Mouse (Mus musculus): Measurements from ENCODE around the gene Fhod1. TPM values are rescaled to one million over a fixed set of nuclear protein-coding genes. Genes with fewer than 3 reads are reported as not detected.

The Fhod1 gene
- polyA plus RNA-seq (2015; fragmentation: Nextera tagmentation; extraction: Ambion mirVana), result 0.53 and 0.70 TPM in 2 replicates

DNA sequence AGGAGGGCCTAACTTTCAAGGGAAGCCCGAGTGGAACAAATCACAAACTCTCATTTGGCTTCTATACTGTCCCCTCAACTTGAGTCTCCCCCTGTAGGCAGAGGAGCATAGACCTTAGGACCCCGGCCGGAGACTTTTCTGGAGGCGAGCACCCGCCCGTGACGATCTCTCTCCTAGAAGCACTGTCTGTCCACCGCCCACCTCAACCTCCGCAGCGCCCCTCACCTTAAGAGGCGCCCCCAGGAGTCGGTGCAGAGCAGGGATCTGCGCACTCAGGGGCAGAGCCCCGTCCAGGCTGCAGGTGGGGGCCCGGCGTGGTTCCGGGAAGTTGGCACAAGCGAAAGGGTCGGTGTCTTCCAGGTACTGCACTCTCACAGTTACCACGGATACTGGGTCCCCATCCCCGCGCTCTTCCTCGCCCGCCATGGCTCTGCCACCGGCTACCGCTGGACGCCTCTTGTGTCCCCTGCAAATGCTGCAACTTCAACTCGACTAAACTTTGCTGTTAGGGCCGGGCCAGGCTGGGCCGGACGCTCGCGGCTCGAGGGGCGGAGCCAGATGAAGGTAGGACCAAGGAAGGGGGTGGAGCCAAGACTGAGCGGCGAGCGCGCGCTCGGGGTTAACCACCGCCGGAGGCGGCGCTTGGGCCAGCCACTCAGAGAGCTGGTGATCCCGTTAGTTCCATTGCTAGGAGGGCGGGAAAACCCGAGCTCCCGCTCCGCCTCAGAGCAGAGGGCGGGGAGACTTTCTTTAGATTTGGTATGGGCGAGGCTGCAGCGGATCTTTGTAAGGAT, at the start of gene Fhod1:
Gene Fhod1, minus strand, starts transcription at position 526 of the 794 bp plus-strand sequence.
- WGBS (ENCODE audit: insufficient replicate concordance), result under 1% methylated on average over 53 of the region's 53 CpGs
- Histone ChIP-seq H3K36me3 (replicated peaks) (no peaks in the 10 kb centered on the region), H3K9me3 (replicated peaks) (no peaks in the 10 kb centered on the region), H3K27ac (replicated peaks) (peak within 1 kb of the TSS; percentile 58), H3K4me1 (replicated peaks) (peaks cover 56% of the 10 kb centered on the region), H3K4me2 (peak within 1 kb of the TSS; percentile 97), H3K4me3 (replicated peaks) (peak within 1 kb of the TSS; percentile 67), H3K9ac (peak within 1 kb of the TSS; percentile 69), H3K27me3 (peaks cover 81% of the 10 kb centered on the region)
- ATAC-seq (ENCODE audit: insufficient read depth), result peak; percentile 86

DNA sequence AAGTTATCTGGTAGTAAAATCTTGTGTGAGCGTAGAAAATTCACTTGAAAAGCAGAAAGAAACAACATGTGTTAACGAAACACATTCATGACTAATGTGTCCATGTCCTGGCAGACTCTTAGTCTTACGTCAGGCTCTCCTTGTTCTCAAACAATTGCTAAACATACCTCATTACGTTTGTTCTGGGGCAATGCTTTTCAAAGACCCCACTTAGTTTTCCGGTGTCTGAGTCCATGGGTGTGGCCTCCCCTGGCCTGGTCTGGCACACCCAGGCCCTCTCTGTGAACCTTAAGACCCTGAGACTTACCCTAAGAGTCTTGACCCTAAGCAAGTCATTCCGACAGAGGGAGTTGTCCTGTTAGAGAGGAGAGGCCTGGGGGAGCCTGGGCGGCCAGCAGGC, 46.2 kb upstream of the Fhod1 start:
- no peaks in the 10 kb centered on the region for H3K36me3 ChIP-seq (replicated peaks)
- WGBS (ENCODE audit: insufficient replicate concordance), result 66% methylated on average over 7 of the region's 7 CpGs
- no peak overlapping the region for H3K27ac ChIP-seq (replicated peaks)
- H3K27me3 ChIP-seq, result peaks cover 6% of the 10 kb centered on the region; the same call in 1 of the 2 replicates
- H3K4me3 ChIP-seq (replicated peaks), result no peak overlapping the region
- no peaks in the 10 kb centered on the region for H3K4me1 ChIP-seq (replicated peaks)
- H3K9ac ChIP-seq, result no peak overlapping the region
- H3K4me2 ChIP-seq, result no peak overlapping the region
- H3K9me3 ChIP-seq (replicated peaks), result no peaks in the 10 kb centered on the region
- ATAC-seq (ENCODE audit: insufficient read depth), result no peak

DNA sequence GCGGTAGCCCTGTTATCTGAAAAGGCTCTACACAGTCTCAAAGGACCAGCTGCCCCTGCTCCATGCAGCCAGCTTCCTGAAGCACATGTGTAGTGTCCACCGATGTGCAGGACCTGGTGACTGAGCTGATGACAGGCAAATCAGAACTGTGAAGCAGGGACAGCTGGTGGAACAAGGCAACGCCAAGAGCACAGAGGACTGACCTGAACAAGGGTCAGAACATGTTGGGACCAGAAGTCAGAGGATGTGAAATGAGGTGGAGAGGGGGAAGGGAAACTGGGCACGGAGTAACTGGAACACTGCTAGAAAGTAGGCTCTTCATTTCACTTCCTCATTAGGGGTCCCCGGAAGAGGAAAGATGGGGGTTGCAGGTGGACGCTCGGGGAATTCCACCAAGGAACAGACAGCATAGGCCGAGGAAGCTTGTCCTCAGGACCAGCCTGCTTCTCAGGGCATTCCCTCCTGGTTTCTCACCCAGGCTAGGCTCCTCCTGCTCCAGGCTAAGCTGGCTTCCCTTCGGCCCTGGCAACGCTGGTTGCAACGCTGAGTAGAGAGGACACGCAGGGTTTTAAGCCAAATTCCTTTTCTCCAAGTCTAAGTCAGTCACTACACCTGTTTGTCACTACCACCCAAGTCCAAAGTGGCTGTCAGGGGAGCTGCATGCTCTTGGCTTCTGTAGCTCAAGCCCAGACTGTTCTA, 45.5 kb upstream of the Fhod1 start:
- H3K4me3 ChIP-seq (replicated peaks), result no peak overlapping the region
- H3K27me3 ChIP-seq, result peaks cover 6% of the 10 kb centered on the region; the same call in 1 of the 2 replicates
- no peak overlapping the region for H3K9ac ChIP-seq
- ATAC-seq (ENCODE audit: insufficient read depth), result no peak
- H3K36me3 ChIP-seq (replicated peaks), result no peaks in the 10 kb centered on the region
- H3K4me2 ChIP-seq, result no peak overlapping the region
- H3K4me1 ChIP-seq (replicated peaks), result no peaks in the 10 kb centered on the region
- WGBS (ENCODE audit: insufficient replicate concordance), result 64% methylated on average over 12 of the region's 12 CpGs
- no peaks in the 10 kb centered on the region for H3K9me3 ChIP-seq (replicated peaks)
- H3K27ac ChIP-seq (replicated peaks), result no peak overlapping the region

DNA sequence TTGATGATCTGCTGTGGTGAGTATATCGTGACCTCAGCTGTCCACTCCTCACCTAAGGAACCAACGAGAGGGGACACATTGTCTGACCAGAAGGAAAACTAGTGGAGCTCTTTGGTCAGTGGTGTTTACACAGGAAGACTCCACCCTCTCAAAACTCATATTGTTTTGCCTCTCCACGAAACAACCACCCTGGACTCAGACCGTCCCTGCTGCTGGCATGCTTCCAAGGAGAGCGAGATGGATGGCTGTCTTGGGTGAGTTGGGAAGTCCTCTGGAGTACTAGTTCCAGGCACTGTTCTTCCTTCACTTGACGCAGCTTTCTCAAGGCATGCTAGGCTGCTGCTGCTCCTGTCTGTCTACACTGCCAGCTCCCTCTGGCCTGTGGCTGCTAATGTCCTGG, 41.3 kb upstream of the Fhod1 start:
- H3K27me3 ChIP-seq, result no peaks in the 10 kb centered on the region; the same call in 1 of the 2 replicates
- H3K36me3 ChIP-seq (replicated peaks), result no peaks in the 10 kb centered on the region
- no peaks in the 10 kb centered on the region for H3K4me1 ChIP-seq (replicated peaks)
- H3K27ac ChIP-seq (replicated peaks), result no peak overlapping the region
- H3K4me3 ChIP-seq (replicated peaks), result no peak overlapping the region
- no peak overlapping the region for H3K4me2 ChIP-seq
- WGBS (ENCODE audit: insufficient replicate concordance), result 49% methylated on average over 6 of the region's 6 CpGs
- no peak overlapping the region for H3K9ac ChIP-seq
- no peak for ATAC-seq (ENCODE audit: insufficient read depth)
- H3K9me3 ChIP-seq (replicated peaks), result no peaks in the 10 kb centered on the region

DNA sequence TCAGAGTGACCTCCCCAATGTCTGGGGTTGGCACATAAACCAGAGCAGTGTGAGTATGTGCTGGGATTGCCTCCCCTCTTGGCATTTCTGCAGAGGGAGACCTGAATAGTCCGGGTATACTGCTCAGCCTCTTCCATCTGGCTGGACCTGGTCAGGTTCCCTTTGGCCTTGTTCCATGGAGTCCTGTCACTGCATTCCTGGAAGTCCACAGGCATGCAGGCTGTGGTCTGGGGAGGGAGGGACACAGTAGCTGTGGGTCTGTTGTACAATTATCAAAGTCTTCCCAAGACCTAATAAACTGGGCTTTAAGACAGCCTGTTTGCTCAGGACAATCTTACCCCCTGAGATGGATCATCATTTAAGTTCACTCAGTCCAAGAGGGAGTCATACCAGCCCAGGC, 39.4 kb upstream of the Fhod1 start:
- ATAC-seq (ENCODE audit: insufficient read depth), result no peak
- H3K27ac ChIP-seq (replicated peaks), result no peak overlapping the region
- WGBS (ENCODE audit: insufficient replicate concordance), result 30% methylated on average over 1 of the region's 1 CpGs
- no peak overlapping the region for H3K4me3 ChIP-seq (replicated peaks)
- H3K4me2 ChIP-seq, result no peak overlapping the region
- H3K9ac ChIP-seq, result no peak overlapping the region
- H3K36me3 ChIP-seq (replicated peaks), result no peaks in the 10 kb centered on the region
- no peaks in the 10 kb centered on the region for H3K27me3 ChIP-seq
- no peaks in the 10 kb centered on the region for H3K9me3 ChIP-seq (replicated peaks)
- no peaks in the 10 kb centered on the region for H3K4me1 ChIP-seq (replicated peaks)

DNA sequence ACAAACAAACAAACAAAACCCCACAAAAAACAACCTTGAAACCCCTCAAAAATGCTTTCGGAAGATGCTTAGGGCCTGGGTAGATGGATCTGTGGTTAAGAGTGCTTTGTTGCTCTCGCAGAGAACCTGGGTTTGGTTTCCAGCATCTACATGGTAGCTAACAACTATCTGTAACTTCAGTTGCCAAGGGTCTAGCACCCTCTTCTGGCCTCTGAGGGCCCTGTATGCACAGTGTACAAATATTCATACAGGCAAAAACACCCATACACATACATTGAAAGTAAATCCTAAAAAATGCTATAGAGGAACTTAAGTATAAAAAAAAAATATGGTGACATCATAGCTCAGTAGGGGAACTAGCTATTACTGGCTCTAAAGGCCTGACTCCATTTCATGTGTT, 36.3 kb upstream of the Fhod1 start:
- no peaks in the 10 kb centered on the region for H3K4me1 ChIP-seq (replicated peaks)
- H3K9ac ChIP-seq, result no peak overlapping the region
- WGBS (ENCODE audit: insufficient replicate concordance), result 75% methylated on average over 2 of the region's 2 CpGs
- H3K27me3 ChIP-seq, result no peaks in the 10 kb centered on the region
- no peaks in the 10 kb centered on the region for H3K9me3 ChIP-seq (replicated peaks)
- H3K27ac ChIP-seq (replicated peaks), result no peak overlapping the region
- H3K4me3 ChIP-seq (replicated peaks), result no peak overlapping the region
- H3K36me3 ChIP-seq (replicated peaks), result no peaks in the 10 kb centered on the region
- no peak overlapping the region for H3K4me2 ChIP-seq
- no peak for ATAC-seq (ENCODE audit: insufficient read depth)

DNA sequence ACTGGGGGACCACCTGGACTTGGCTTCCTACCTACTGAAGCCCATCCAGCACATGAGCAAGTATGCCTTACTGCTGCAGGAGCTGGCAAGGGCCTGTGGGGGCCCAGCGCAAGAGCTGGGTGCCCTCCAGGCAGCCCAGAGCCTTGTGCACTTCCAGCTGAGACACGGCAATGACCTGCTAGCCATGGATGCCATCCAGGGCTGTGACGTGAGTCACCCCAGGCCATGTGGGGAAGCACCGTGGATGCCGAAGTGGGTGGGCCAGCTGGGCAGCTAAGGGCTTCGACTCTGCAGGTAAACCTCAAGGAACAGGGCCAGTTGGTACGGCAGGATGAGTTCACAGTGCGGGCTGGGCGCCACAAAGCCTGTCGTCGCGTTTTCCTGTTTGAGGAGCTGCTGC, 32.6 kb upstream of the Fhod1 start:
- Histone ChIP-seq H3K9ac (no peak overlapping the region), H3K36me3 (replicated peaks) (no peaks in the 10 kb centered on the region), H3K27ac (replicated peaks) (no peak overlapping the region), H3K27me3 (0 out of 2 replicates have a peak, but pooled peaks cover 11% of the 10 kb centered on the region), H3K4me2 (no peak overlapping the region), H3K9me3 (replicated peaks) (no peaks in the 10 kb centered on the region), H3K4me1 (replicated peaks) (no peaks in the 10 kb centered on the region), H3K4me3 (replicated peaks) (no peak overlapping the region)
- WGBS (ENCODE audit: insufficient replicate concordance), result 72% methylated on average over 12 of the region's 12 CpGs
- no peak for ATAC-seq (ENCODE audit: insufficient read depth)

DNA sequence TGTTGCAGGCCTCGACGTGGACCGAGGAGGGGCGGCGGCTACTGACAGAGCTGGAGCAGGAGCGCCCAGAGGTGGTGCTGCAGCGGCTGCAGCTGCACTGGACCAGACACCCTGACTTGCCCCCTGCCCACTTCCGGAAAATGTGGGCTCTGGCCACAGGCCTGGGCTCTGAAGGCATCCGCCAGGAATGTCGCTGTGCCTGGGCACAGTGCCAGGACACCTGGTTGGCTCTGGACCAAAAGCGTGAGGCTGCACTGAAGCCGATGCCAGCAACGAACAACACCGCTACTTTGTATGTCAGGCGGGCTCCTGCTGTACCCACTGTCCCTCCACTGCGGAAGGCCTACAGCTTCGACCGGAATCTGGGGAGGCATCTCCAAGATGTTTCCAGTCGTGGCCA, 30.9 kb upstream of the Fhod1 start:
- WGBS (ENCODE audit: insufficient replicate concordance), result 70% methylated on average over 19 of the region's 19 CpGs
- ATAC-seq (ENCODE audit: insufficient read depth), result no peak
- no peak overlapping the region for H3K27ac ChIP-seq (replicated peaks)
- H3K9ac ChIP-seq, result no peak overlapping the region
- no peak overlapping the region for H3K4me3 ChIP-seq (replicated peaks)
- no peaks in the 10 kb centered on the region for H3K9me3 ChIP-seq (replicated peaks)
- H3K4me2 ChIP-seq, result no peak overlapping the region
- H3K27me3 ChIP-seq, result 0 out of 2 replicates have a peak, but pooled peaks cover 11% of the 10 kb centered on the region
- H3K4me1 ChIP-seq (replicated peaks), result peaks cover 4% of the 10 kb centered on the region; the same call in 1 of the 2 replicates
- H3K36me3 ChIP-seq (replicated peaks), result no peaks in the 10 kb centered on the region

DNA sequence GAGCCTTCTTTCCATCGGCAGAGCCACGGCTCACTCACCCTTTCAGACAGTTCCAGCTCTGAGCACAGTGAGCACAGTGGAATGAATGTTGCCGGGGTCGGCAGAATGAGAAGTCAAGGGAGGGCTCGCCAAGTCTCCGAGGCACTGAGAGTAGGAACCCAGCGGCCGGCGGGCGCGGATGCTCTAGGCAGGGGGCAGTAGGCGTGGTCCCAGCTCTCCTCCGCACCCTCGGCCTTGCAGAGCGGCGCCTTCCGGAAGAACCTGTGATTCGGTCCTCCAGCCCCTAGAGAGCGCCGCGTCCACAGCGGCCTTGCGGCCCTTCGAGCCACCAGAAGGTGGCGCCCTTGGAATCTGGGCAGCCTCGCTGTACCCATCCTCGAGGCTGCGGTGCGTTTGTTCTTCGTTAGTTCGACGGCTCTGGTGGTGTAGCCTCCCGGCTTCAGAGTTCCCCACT, 26.8 kb upstream of the Fhod1 start:
- Histone ChIP-seq H3K9me3 (replicated peaks) (no peaks in the 10 kb centered on the region), H3K36me3 (replicated peaks) (no peaks in the 10 kb centered on the region), H3K4me1 (replicated peaks) (peaks cover 4% of the 10 kb centered on the region; the same call in 1 of the 2 replicates), H3K9ac (no peak overlapping the region), H3K4me2 (peak overlapping the region; percentile 32; the same call in 1 of the 2 replicates), H3K4me3 (replicated peaks) (no peak overlapping the region), H3K27me3 (peaks cover 11% of the 10 kb centered on the region; the same call in 1 of the 2 replicates), H3K27ac (replicated peaks) (no peak overlapping the region)
- WGBS (ENCODE audit: insufficient replicate concordance), result 29% methylated on average over 33 of the region's 33 CpGs
- no peak for ATAC-seq (ENCODE audit: insufficient read depth)

DNA sequence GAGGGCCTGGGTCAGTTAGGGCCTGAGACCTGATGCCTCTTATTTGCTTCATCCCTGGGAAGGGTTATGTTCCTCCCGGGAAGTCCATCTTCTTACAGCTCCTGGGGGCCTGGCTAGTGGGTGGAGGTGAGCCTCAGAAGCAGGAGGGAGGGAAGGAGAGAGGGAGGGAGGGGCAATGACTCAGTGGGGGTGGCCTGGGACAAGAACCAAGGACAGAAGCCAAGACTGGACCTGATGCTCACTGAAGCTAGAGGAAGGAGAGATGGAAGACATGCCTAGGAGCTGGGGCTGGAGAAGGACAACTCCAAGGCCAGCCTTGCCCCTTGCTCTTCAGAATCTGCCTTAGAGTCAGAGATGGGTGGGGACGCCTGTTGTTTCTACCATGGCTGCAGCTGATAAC, 25.3 kb upstream of the Fhod1 start, which contains the start of gene Plekhg4:
Gene Plekhg4, plus strand, starts transcription at position 243 of the 400 bp plus-strand sequence.
- no peak within 1 kb of the TSS for H3K4me2 ChIP-seq

DNA sequence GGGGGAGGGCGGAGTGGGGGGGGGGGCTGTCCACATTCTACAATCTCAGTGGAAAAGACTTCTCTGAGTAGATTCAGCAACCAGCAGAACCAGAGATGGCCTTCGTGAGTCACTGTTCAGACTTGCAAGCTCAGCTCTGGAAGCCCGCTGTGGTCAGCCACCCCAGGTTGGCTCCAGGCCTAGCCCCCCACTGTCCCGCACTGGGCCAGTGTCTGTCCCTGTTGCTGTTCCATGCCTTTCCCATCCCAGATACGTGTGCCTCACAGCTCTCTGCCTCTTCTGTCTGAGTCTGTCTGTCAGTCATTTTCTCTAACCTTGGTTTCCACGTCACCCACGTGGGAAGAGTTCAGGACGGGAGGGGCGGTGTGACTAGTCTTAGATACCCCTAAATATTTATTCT, 24.7 kb upstream of the Fhod1 start:
- 65% methylated on average over 9 of the region's 9 CpGs for WGBS (ENCODE audit: insufficient replicate concordance)
- Histone ChIP-seq H3K36me3 (replicated peaks) (no peaks in the 10 kb centered on the region), H3K4me2 (no peak overlapping the region)

More for the DNA sequence above, 25.3 kb upstream of the Fhod1 start, which contains the start of gene Plekhg4:
- no peak within 1 kb of the TSS for H3K4me3 ChIP-seq (replicated peaks)
- H3K27me3 ChIP-seq, result peaks cover 9% of the 10 kb centered on the region; the same call in 1 of the 2 replicates
- WGBS (ENCODE audit: insufficient replicate concordance), result 41% methylated on average over 2 of the region's 2 CpGs
- H3K4me1 ChIP-seq (replicated peaks), result peaks cover 4% of the 10 kb centered on the region; the same call in 1 of the 2 replicates
- H3K9me3 ChIP-seq (replicated peaks), result no peaks in the 10 kb centered on the region
- H3K9ac ChIP-seq, result no peak within 1 kb of the TSS
- no peak for ATAC-seq (ENCODE audit: insufficient read depth)
- H3K27ac ChIP-seq (replicated peaks), result no peak within 1 kb of the TSS
- H3K36me3 ChIP-seq (replicated peaks), result no peaks in the 10 kb centered on the region

More for the DNA sequence above, 24.7 kb upstream of the Fhod1 start:
- H3K4me1 ChIP-seq (replicated peaks), result peaks cover 4% of the 10 kb centered on the region; the same call in 1 of the 2 replicates
- H3K9me3 ChIP-seq (replicated peaks), result no peaks in the 10 kb centered on the region
- peaks cover 4% of the 10 kb centered on the region; the same call in 1 of the 2 replicates for H3K27me3 ChIP-seq
- H3K9ac ChIP-seq, result no peak overlapping the region
- H3K27ac ChIP-seq (replicated peaks), result no peak overlapping the region
- no peak overlapping the region for H3K4me3 ChIP-seq (replicated peaks)
- no peak for ATAC-seq (ENCODE audit: insufficient read depth)

All from liver, embryonic 15.5 days (tissue).